Mouse (Mus musculus) spleen, adult 12 weeks (tissue): ENCODE data around the gene Cnpy1.

Experiments
- DNase-seq: peaks from one replicate; pipeline ENCODE4 v3.0.0; 2022; ENCODE audit warnings: low spot score

Gene Cnpy1

DNA sequence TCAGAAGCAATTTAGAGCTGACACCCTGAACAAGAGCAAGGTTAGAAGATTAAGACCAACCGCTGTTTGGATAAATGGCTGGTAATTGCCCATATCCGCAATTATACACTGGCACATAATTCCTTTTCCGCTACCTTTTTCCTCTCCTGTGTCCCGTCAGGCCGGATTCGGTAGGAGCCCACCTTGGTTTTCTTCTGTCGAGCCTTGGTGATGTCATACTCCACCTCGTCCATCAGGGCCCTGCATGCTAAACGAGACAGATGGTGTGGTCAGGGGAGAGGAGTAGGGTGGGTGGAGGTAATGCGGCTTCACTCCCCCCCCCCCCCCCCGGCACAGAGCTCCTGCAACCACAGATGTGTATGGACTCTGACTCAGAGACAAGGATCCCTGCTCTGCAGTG lies at the start of gene Cnpy1:
Gene Cnpy1, minus strand, starts transcription at position 233 of the 400 bp plus-strand sequence.
- DNase-seq = no peak

DNA sequence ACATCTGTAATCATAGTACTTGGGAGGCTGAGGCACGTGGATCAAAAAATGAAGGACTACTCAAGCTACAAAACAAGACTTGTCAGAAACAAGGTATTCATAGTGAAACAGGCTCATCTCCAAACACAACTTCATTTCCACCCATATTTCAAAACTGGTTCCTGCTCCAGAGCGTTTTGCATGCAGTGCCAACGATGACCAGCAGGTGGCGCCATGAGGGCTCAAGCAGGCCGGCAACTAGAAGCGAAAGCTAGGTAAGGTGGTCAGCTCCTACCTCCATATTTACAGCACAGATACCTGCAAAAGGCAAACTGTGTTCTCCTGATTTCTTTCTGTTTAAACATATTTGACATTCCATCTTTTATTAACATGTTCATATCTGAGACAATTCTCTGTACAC lies 48.4 kb upstream of the Cnpy1 start:
- DNase-seq = peak; percentile 69

DNA sequence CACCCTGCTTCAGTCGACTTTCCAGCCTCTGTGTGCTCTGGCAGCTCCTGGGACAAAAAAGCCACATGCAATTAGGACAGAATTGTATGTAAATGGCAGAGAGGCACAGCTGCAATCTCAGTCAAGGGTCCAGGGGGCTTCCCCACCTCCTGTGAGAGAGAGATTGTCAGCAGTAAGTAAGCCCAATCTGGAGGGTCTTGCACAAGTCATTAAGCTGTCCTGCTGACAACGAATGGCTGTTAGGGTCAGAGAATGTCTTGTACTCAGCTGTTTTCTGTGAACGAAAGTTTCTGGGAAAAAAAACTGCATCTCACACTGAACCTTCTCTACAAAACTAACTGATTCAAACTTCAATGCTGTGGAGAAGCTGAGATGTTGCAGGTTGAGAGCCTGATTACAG lies 46.7 kb upstream of the Cnpy1 start:
- DNase-seq = no peak

DNA sequence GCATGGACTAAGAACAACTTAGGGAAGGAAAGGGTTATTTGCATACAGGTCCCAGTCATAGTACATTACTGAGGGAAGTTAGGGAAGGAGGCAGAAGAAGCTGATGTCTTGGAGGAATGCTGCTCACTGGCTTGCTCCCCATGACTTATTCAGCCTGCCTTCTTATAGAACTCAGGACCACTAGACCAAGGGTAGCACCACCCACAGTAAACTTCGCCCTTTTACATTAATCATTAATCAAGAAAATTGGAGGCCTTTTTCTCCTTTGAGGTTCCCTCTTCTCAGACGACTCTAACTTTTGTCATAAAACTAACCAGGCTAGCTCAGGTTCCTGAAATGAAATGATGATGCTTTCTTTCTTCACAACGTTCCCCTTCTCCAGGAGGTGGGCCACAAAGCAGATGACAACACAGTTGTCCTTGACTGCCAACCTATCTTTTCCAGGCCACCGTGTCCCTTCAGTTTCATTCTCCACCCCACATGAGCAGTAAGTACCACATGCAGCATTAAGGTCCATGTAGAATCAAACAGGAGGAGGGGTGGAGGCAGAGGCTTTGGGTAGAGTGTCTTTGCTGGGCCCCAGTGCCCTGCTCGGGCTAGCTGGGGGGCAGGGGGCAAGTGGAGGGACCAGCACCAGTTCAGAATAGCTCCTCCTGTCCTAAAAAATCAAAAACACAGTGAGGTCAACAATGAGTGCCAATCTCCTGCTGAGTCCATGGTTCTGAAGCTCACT lies 45.7 kb upstream of the Cnpy1 start:
- no peak for DNase-seq

DNA sequence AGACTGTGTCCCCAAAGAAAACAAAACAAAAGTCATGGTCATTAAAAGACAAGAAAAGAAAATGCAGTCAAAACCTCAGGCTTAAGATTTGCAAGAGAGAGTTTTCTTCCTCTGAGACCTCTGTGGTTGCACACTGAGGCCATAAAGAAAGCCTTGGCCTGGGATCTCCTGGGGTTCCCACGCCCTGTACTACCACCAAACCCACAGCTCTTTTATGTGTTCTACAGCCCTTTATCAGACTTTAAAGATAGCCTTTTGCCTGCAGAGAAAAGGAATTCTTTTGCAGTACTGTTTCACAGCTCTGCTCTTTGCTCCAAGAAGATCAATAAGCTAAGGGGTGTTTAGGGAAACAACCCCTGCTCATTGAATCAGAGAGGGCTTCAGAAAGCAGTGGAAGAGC lies 45.0 kb upstream of the Cnpy1 start:
- no peak for DNase-seq

DNA sequence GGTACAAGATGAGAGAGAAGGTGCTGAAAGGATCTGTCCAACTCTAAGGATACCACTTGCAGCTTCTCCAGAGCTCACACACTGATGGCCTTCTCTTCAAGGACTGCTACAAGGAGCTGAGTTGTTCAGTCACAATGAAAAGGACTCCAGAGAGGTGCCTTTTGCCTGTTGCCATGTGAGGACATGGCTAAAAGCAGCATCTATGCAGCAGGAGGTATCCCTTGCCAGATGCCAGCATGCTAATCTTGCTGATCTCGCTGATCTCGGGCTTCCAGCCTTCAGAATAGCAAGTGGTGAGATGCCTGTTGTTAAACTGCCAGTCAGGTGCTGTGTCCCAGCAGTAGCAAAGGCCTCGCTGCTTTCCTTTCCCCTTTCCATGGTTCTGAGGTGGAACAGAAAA lies 43.5 kb upstream of the Cnpy1 start:
- no peak for DNase-seq

DNA sequence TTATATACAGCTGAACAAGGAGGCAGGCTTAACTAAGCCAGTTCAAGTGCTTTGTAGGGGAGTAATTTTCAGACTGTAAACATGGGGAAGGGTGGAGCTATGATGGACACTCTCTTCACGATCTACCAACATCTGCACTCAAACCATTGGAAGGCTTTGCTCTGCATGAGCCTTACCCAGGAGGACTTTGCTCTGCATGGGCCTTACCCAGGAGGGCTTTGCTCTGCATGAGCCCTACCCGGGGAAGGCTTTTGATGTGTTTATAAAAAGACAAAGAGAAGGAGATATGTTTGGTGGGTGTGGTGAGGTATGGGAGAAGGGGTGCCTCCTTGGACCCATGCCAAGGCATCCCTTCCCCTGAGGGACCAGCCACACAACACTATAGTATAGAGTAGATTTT lies 31.7 kb upstream of the Cnpy1 start:
- no peak for DNase-seq

DNA sequence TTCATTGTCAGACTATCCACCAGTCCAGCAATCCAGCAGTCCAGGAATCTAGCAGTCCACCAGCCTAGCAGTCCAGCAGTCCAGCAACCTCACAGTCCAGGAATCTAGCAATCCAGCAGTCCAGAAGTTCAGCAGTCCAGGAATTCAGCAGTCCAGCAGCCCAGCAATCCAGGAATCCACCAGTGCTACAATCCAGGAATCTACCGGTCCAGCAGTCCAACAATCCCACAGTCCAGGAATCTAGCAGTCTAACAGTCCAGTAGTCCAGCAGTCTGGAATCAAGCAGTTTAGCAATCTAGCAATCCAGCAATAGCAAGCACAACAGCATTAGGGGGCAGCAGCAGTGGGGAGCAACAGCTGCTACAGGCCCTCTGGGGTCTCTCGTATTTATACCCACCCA lies 27.2 kb upstream of the Cnpy1 start:
- DNase-seq = no peak

DNA sequence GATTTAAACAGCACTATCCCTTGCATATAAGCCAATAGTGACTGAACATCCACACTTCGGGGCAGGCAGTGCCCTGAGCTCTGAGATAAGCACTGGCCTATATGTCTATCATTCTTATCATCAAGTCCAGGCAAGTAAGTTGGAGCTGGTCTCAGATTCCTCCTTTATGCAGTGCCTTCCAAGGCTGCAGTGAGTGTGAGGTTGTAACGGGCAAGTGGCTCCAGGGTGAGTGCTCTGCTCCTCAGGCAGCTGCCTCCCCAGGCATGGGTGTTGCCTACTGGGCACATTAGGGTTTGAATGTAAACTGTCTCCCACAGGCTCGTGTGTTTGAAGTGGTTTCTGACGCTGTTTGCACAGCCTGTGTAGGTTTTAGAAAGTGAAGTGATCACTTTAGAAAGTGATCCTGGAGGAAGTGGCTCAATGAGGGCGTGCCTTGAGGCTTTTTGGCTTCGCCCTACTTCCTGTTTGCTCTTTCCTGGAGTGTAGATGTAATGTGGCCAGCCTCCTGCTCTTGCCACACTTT lies 23.9 kb upstream of the Cnpy1 start:
- peak; percentile 6 for DNase-seq

DNA sequence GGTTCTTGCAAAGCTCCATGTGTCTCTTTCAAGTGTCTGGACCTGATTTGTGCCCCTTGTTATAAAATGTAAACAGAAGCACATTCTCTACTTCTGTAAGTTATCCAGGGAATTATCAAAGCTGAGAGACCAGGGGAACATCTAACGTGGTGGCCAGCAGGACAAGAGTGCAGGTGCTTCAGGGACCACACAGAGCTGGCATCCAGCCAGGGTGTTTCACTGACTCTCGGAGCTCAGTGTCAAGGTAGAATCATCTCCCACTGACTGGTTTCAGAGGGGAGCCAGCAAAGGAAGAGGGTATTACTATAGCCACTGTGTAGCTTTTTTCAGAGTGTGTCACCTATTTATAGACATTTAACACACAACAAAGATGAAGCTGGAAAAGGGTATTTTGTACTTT lies 22.0 kb upstream of the Cnpy1 start:
- DNase-seq = no peak

DNA sequence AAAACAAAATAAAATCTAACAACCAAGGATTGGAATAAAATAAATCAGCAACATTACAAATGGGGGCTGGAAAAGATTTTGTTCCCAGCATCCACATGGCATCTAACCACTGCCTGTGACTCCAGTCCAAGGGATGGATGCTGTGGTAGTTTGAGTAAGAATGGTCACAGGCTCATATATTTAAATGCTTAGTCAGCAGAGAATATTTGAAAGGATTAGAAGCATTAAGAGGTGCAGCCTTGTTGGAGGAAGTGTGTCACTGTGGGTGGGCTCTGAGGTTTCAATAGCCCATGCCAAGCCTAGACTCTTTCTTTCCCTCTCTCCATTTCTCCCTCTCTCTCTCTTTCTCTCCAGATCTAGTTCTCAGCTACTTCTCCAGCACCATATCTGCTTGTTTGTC lies 20.0 kb upstream of the Cnpy1 start:
- no peak for DNase-seq

DNA sequence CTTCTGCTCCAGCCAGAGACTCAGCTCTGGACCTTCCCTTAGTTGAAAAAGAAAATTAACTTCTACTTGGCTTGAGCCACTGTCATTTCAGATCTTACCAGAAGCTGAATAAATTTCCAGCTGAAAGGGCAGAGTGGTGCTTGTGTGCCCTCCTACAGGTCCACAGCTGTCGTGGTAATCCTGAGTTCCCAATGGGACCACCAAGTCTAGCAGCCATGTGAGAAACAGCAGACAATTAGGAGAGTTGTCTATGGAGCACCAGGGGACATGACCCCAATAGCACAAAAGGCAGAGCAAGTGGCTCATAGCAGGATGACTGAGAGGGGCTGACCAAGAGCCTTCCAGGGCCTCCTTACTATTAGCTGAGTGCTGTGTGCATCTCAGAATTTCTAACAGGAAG lies 18.2 kb upstream of the Cnpy1 start:
- DNase-seq = no peak

DNA sequence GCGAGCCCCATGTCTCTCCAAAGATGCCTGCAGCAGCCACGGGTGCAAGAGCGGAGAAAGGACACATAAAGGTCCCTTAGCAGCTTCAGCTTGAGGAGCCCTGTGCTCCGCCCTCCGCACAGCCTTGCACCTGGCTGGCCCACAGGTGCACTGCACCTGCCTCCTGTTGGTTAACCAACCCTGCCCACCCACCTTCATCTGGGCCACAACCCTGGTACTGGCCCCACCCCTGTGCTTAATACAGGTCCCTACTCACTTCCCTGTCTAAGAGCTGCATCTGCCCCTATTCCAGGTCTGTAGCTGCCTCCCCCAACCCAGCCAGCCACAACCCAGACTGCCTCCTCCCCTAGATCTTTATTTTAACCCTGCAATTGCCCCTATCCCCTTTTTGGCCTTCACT lies 16.5 kb upstream of the Cnpy1 start:
- DNase-seq = no peak

DNA sequence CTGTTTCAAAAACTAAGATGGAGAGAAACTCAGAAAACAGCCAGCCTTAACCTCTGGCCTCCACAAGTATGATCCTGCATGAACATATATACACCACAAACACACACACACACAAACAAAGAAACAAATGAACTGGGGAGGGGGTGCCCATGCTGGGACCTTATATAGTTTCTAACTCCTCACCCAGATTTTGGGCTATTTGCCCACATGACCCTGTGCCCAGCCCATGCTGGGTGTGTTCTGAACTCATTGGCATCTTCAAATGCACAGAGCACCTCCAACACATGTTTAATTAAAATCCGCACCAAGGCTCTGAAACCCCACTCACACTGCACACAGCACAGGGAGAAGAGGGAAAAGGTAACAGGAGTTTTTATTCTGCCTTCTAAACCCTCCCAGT lies 14.3 kb upstream of the Cnpy1 start:
- DNase-seq = no peak

DNA sequence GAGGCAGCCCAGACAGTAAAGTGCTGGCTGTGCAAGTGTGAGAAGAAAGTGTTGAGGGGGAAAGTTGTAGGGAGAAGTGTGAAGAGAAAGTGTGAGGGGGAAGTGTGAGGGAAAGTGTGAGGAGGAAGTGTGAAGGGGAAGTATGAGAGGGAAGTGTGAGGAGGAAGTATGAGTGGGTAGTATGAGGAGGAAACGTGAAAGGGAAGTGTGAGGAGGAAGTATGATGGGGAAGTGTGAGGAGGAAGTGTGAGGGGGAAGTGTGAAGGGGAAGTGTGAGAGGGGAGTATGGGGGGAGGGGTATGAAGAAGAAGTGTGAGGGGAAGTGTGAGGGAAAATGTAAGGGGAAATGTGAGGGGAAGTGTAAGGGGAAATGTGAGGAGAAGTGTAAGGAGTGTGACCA lies 13.8 kb upstream of the Cnpy1 start:
- DNase-seq = no peak

DNA sequence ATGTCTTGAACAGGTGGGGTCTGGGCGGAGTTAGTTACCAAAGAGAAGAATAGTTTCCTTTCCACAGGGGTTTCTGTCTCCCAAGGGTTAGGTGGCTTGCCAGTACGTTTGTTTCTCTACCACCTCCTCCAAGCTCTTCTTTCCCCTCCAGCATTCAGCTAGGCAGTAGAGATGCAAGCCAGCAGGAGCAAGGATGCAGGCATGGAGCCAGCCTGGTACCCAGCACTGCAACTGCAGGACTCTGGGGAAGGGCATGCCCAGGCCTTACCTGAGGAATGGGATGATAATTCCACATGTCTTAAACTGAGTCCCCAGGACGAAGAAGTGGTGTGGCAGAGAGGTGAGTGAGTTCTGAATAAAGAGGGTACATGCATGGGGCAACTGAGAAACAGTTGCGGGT lies 12.2 kb upstream of the Cnpy1 start:
- no peak for DNase-seq

DNA sequence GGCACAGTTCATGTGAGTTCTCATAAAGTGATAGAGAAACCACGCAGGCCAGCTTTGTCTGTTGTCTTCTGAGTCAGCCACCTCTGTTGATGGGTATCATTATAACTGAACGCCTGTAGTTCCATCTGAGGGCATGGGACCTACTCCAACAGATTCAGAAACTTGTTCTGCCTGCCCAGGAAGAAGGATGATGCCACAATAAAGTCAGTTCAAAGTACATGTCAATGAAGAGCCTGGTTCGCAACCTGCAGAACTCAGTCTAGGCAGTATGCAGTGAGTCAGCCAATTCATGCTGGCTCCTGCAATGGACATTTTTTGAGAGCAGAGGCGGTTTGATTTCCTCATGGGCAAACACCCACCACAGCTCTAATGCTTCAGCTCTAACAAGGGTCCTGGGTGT lies 7.4 kb upstream of the Cnpy1 start:
- DNase-seq = no peak

DNA sequence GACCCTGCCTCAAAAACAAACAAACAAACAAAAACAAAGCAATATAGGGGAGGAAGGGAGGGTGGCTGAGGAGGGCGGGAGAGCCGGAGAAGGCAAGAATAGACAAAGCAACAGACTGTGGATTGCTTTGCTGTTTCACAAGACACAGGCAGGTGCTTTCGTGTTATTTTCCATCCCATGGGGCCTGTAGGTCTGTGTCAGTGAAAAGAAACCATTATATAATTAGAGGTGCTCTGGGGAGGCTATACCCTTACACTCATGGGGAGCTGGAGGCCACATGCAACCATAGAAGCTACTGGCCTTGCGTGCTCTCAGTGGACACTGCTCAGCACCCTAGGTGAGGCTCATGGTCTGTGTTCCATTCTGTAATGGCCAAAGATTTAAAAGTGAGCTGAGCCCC lies 6.7 kb upstream of the Cnpy1 start:
- no peak for DNase-seq

DNA sequence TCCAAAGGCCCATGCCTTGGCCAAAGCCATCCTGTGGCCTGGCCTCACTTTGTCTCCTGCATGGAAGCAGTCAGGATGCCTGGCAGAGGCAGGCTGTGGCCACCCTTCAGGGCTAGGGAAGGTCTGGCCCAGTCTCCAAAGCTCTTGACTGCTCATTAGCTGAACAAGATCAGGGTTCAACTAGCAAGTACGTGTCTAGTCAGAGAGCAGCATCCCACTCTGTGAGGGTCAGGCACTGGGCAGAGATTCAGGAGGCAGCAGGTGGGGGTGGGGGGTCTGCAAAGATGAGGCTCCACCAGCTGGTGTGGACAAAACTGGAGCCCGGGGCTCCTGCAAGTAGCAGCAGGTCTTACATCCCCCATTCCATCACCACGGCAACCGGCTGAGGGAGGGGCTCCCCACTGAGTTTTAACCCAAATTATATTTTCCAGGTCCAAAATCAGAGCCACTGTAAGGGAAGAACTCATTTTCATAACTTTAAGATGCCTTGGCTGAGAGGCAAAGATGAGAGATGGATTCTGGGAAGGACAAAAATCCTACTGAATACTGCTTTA lies 5.7 kb upstream of the Cnpy1 start:
- no peak for DNase-seq

DNA sequence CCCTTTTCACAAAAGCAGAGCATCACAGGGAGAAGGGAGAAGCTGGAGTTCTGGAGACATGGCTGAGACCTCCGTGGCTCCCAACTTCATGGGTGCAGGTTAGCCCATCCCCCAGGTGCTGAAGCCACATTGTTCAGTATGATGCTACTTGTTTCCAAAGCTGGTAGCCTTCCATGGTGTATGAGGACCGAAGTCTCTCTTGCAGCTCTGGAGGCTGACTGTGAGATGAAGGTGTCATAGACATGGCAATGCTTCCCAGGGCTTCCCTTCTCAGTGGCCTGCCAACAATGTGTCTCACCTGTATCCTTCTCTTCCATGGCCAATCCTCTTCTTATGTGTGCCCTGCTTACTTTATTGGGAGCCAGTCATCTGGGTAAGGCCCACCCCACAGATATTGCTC lies 4.9 kb upstream of the Cnpy1 start:
- no peak for DNase-seq

DNA sequence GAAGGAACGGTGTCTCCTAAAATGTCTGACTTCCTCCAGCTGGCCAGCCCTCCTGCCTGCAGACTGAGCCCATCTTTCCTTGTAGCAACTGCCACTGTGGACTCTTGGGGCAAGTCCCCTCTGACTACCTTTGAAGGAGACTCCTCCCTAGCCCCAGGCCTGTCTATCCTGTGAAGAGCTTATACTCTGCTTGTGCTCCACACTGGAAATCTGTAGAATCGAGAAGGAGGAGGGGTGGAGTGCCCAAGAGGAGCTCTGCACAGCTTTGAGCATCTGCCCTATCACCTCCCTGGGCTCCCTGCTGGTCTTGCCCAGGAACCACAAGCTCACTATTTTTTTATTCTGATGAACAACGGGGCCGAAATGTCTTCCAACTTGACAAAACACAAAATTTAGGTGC lies 485 bp downstream of the Cnpy1 start:
- DNase-seq = no peak

DNA sequence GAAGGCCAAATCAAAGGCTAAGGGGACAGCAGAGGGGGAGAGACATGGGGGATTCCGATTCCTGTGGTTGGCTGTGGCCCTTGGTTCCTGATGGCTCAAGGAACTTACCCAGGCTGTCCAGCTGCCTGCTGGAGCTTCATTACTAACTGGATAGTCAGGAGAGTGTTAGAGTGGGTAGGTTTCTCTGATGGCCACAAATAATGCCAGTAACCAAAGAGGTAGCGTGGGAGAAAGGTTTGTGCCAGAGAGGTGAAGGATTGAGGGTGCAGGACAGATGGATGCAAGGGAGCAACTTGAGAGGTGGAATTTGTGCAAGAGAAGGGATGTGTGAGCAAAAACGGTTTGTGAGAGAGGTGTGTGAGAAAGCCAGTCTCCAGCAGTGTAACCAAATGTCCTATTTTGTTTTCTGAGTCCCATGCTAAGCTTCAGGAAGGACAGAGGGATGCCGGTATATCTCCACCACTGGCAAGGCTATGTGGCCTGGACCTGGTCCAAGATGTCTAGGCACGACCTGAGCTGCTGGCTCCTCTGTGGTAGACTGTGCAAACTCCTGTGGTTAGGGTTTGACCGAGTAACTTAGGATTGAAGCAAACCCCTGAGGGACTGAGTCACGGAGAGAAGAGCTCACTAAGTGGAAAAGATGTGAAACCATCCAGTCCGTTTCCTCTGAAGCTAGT lies 2.0 kb downstream of the Cnpy1 start:
- no peak for DNase-seq

DNA sequence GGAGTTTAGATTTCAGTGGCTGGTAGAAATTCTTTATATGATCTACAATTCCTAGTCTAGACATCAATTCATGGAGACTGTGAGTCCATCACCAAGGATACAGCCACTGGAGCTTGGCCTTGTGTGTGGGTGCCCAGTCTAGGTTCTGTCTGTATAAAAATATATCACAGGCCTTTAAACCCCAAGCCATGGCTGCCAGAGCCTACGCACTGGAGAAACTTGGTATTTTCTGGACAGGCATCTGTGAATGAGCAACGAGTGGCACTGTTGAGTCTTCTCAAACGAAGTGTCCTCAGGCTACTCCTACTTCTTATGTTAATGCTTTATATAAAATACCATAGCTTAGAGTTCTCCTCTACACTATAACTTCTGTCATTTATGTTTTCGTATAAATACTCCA lies 4.2 kb downstream of the Cnpy1 start:
- no peak for DNase-seq

DNA sequence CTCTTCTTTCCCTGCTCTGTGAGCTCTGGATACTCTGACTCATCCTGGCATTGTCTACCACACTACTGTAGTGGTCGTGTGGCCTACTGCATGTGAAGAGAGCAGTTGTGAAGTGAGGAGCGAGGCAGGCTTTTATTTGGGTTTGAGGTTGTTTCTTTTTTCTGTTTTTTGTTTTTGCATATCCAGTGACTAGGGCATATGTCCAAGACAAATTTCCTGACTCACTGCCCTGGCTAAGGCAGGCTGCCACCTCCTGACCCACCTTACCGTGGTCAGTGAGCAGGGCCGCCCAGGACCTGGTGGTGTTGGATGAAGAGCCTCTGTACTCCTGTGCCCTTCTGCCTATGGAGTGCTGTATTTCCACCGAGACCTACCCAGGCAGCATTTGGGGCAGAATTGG lies 5.8 kb downstream of the Cnpy1 start:
- DNase-seq = no peak
